Mouse (Mus musculus) cerebellum, adult 2 months (tissue): Measurements from ENCODE around the gene Setd3.

Experiments used
- CTCF ChIP-seq: fragments of 200-500 bp; IDR thresholded peaks from 2 replicates; pipeline ENCODE4 v1.5.1; 2011; ENCODE audit warnings: low read depth, mild to moderate bottlenecking, control low read depth, low read length, moderate library complexity, borderline replicate concordance; ENCODE audit not compliant: insufficient read depth
- POLR2A ChIP-seq: fragments of 200-500 bp; IDR thresholded peaks from 2 replicates; pipeline ENCODE4 v1.6.1; 2011; ENCODE audit warnings: low read length, control low read depth, borderline replicate concordance; ENCODE audit not compliant: insufficient read depth

- TF ChIP-seq CTCF (no peak), POLR2A (no peak)
Measured at GRCm38 (mm10) chr12:108216611-108217370, 37.7 kb upstream of the Setd3 start.
